In the genomic region with DNA sequence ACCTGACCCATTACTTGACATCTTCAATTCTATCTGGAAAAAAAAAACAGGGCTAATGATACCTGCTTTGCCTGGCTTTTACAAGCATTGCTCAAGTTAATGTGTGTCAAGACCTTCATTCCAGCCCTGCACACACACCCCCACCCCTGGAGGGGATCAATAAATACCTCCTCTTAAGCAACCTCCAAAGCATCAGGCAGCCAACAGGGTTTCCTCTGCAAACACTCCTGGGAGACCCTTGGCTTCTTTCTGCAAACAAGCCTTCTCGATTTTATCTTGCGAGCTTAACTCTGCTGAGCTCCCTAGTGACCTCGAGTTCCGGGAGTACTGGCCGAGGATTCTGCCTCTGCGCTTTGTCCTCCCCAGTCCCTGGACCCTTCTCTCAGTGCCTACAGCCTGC, we compare ENCODE assay signal across 14 mouse cellular contexts.
DNase-seq lines count a peak whose midpoint lies in the region; ATAC-seq and TF ChIP-seq lines count a peak whose summit lies in the region.
"Had no signal": no experiment of that assay in that cellular context is flagged by ENCODE, and none has a peak within 500 bp of the region (broad histone marks: within the 10 kb centered on the region; RNA-seq: fewer than 3 reads in every experiment).

No protein-coding gene starts in this region.

- TF ChIP-seq CTCF in liver, postnatal 0 days (IDR thresholded peaks at IDR 0.05; ENCODE audit: low read depth): no peak

- TF ChIP-seq EP300 in liver, postnatal 0 days (IDR thresholded peaks at IDR 0.05; ENCODE audit: low read depth): no peak

- no peak overlapping the region for H3K9ac ChIP-seq in heart, embryonic 12.5 days
- no peak overlapping the region for H3K9ac ChIP-seq in liver, postnatal 0 days (replicated peaks)
- no peak overlapping the region for H3K9ac ChIP-seq in liver, embryonic 12.5 days
- H3K9ac ChIP-seq in forebrain, embryonic 13.5 days: no peak overlapping the region
- H3K9ac ChIP-seq: forebrain, embryonic 15.5 days; neural tube, embryonic 15.5 days had no signal

- no peak for ATAC-seq in heart, embryonic 12.5 days (ENCODE audit: insufficient number of reproducible peaks, low FRiP score)
- ATAC-seq in liver, postnatal 0 days: peak; percentile 79
- no peak for ATAC-seq in liver, embryonic 12.5 days
- no peak for ATAC-seq in forebrain, embryonic 13.5 days
- ATAC-seq: forebrain, embryonic 15.5 days had no signal

- H3K27ac ChIP-seq in heart, embryonic 12.5 days (ENCODE audit: poor library complexity, severe bottlenecking): no peak overlapping the region
- peak overlapping the region; percentile 22; the same call in 1 of the 2 replicates for H3K27ac ChIP-seq in liver, postnatal 0 days (ENCODE audit: low read depth)
- H3K27ac ChIP-seq in liver, embryonic 12.5 days: no peak overlapping the region
- peak overlapping the region; percentile 32 for H3K27ac ChIP-seq in embryonic facial prominence, embryonic 10.5 days (replicated peaks)
- no peak overlapping the region for H3K27ac ChIP-seq in forebrain, embryonic 13.5 days
- H3K27ac ChIP-seq: forebrain, embryonic 15.5 days; neural tube, embryonic 15.5 days had no signal

- peaks cover 34% of the 10 kb centered on the region for H3K27me3 ChIP-seq in heart, embryonic 12.5 days (replicated peaks)
- no peaks in the 10 kb centered on the region for H3K27me3 ChIP-seq in liver, postnatal 0 days (ENCODE audit: insufficient read depth, low read length)
- H3K27me3 ChIP-seq in liver, embryonic 12.5 days (replicated peaks): 0 out of 2 replicates have a peak, but pooled peaks cover 4% of the 10 kb centered on the region
- H3K27me3 ChIP-seq in embryonic facial prominence, embryonic 10.5 days (replicated peaks; ENCODE audit: low read depth, poor library complexity, severe bottlenecking): peaks cover 36% of the 10 kb centered on the region
- H3K27me3 ChIP-seq in forebrain, embryonic 13.5 days: no peaks in the 10 kb centered on the region
- H3K27me3 ChIP-seq: forebrain, embryonic 15.5 days; neural tube, embryonic 15.5 days had no signal

- 0 out of 2 replicates have a peak, but pooled peaks cover 7% of the 10 kb centered on the region for H3K4me1 ChIP-seq in heart, embryonic 12.5 days (replicated peaks)
- peaks cover 15% of the 10 kb centered on the region for H3K4me1 ChIP-seq in liver, postnatal 0 days (ENCODE audit: insufficient read depth)
- H3K4me1 ChIP-seq in liver, embryonic 12.5 days: peaks cover 12% of the 10 kb centered on the region
- peaks cover 22% of the 10 kb centered on the region for H3K4me1 ChIP-seq in embryonic facial prominence, embryonic 10.5 days
- no peaks in the 10 kb centered on the region for H3K4me1 ChIP-seq in forebrain, embryonic 13.5 days
- H3K4me1 ChIP-seq: forebrain, embryonic 15.5 days had no signal

- peak; percentile 28 for DNase-seq in heart, adult 8-10 months (ENCODE audit: low spot score)
- peak; percentile 31 for DNase-seq in liver, postnatal 0 days
- peak; percentile 25 for DNase-seq in embryonic facial prominence, embryonic 10.5 days (ENCODE audit: low spot score)
- DNase-seq in mesoderm, embryonic 11.5 days (ENCODE audit: low read depth, low spot score): peak; percentile 13
- no peak for DNase-seq in adipocyte (ENCODE audit: low spot score)
- DNase-seq: cerebellum, adult 18-20 months; kidney, adult 18-20 months; layer of hippocampus, adult 9-11 months; left cerebral cortex, postnatal 4 days had no signal

- WGBS in heart, embryonic 12.5 days: 10% methylated on average over 6 of the region's 6 CpGs
- 26% methylated on average over 6 of the region's 6 CpGs for WGBS in liver, postnatal 0 days (ENCODE audit: insufficient replicate concordance)
- 17% methylated on average over 6 of the region's 6 CpGs for WGBS in liver, embryonic 12.5 days (ENCODE audit: insufficient replicate concordance)
- WGBS in embryonic facial prominence, embryonic 10.5 days: 9% methylated on average over 6 of the region's 6 CpGs
- WGBS in forebrain, embryonic 13.5 days: 19% methylated on average over 6 of the region's 6 CpGs

- H3K36me3 ChIP-seq in heart, embryonic 12.5 days: no peaks in the 10 kb centered on the region
- no peaks in the 10 kb centered on the region for H3K36me3 ChIP-seq in liver, postnatal 0 days (replicated peaks; ENCODE audit: insufficient read depth, low read length)
- H3K36me3 ChIP-seq in liver, embryonic 12.5 days: no peaks in the 10 kb centered on the region
- no peaks in the 10 kb centered on the region for H3K36me3 ChIP-seq in embryonic facial prominence, embryonic 10.5 days (replicated peaks)
- no peaks in the 10 kb centered on the region for H3K36me3 ChIP-seq in forebrain, embryonic 13.5 days (ENCODE audit: poor library complexity, severe bottlenecking)
- H3K36me3 ChIP-seq: forebrain, embryonic 15.5 days; neural tube, embryonic 15.5 days had no signal

- no peak overlapping the region; the same call in 1 of the 2 replicates for H3K4me2 ChIP-seq in heart, embryonic 12.5 days
- no peak overlapping the region for H3K4me2 ChIP-seq in liver, postnatal 0 days (ENCODE audit: low read depth, low read length)
- H3K4me2 ChIP-seq in liver, embryonic 12.5 days: no peak overlapping the region
- H3K4me2 ChIP-seq in forebrain, embryonic 13.5 days: no peak overlapping the region
- H3K4me2 ChIP-seq: forebrain, embryonic 15.5 days; neural tube, embryonic 15.5 days had no signal

- no peak overlapping the region for H3K4me3 ChIP-seq in heart, embryonic 12.5 days
- no peak overlapping the region for H3K4me3 ChIP-seq in liver, postnatal 0 days (ENCODE audit: low read depth, low read length)
- no peak overlapping the region for H3K4me3 ChIP-seq in liver, embryonic 12.5 days
- no peak overlapping the region for H3K4me3 ChIP-seq in embryonic facial prominence, embryonic 10.5 days
- H3K4me3 ChIP-seq in forebrain, embryonic 13.5 days: no peak overlapping the region
- H3K4me3 ChIP-seq: forebrain, embryonic 15.5 days; neural tube, embryonic 15.5 days had no signal

- H3K9me3 ChIP-seq in heart, embryonic 12.5 days (replicated peaks): no peaks in the 10 kb centered on the region
- no peaks in the 10 kb centered on the region for H3K9me3 ChIP-seq in liver, postnatal 0 days (ENCODE audit: low read length)
- no peaks in the 10 kb centered on the region for H3K9me3 ChIP-seq in liver, embryonic 12.5 days (replicated peaks)
- no peaks in the 10 kb centered on the region for H3K9me3 ChIP-seq in embryonic facial prominence, embryonic 10.5 days
- H3K9me3 ChIP-seq in forebrain, embryonic 13.5 days (replicated peaks): no peaks in the 10 kb centered on the region
- H3K9me3 ChIP-seq: forebrain, embryonic 15.5 days; neural tube, embryonic 15.5 days had no signal

Comparison
In these comparisons a context has a peak if more than half of its experiments do, and no peak if none do; other contexts are left out.
1. H3K27ac ChIP-seq: peak in liver, postnatal 0 days (single experiment) and embryonic facial prominence, embryonic 10.5 days (single experiment); none in heart, embryonic 12.5 days (single experiment), liver, embryonic 12.5 days (single experiment) and forebrain, embryonic 13.5 days (single experiment).